10 mouse cellular contexts compared by ENCODE assay signal in the genomic region with DNA sequence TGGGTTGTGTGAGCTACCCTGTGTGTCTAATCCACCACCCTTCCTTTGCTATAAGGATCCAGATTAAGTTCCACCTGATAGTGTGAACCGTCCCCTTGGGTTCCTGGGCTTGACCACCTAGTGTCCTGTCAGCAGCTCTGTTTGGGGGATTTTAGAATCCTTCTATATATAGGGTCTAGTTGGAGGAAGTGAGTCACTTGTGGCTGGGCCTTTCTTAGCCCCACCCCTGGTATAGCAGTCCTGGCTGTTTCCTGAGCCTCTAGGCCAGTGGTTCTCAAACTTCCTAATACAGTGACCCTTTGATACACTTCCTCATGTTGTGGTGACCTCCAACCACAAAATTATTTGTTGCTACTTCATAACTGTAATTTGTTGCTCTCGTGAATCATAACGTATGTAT.
DNase-seq lines count a peak whose midpoint lies in the region; ATAC-seq and TF ChIP-seq lines count a peak whose summit lies in the region.
"Had no signal": no experiment of that assay in that cellular context is flagged by ENCODE, and none has a peak within 500 bp of the region (broad histone marks: within the 10 kb centered on the region; RNA-seq: fewer than 3 reads in every experiment).

No protein-coding gene starts in this region.

- H3K36me3 ChIP-seq in lung, postnatal 0 days (ENCODE audit: insufficient read depth, low read length), result no peaks in the 10 kb centered on the region
- H3K36me3 ChIP-seq in limb, embryonic 12.5 days, result no peaks in the 10 kb centered on the region
- no peaks in the 10 kb centered on the region for H3K36me3 ChIP-seq in small intestine, adult 2 months (ENCODE audit: control insufficient read depth, insufficient read depth, low read length)
- H3K36me3 ChIP-seq: forebrain, embryonic 12.5 days had no signal

- no peak overlapping the region for H3K4me3 ChIP-seq in lung, postnatal 0 days (ENCODE audit: low read depth, low read length)
- no peak overlapping the region for H3K4me3 ChIP-seq in lung, adult 2 months (replicated peaks; ENCODE audit: extremely low read depth, low read depth, low read length)
- no peak overlapping the region for H3K4me3 ChIP-seq in limb, embryonic 12.5 days (replicated peaks)
- H3K4me3 ChIP-seq in small intestine, adult 2 months (ENCODE audit: low read depth, low read length), result no peak overlapping the region
- H3K4me3 ChIP-seq: forebrain, embryonic 12.5 days had no signal

- DNase-seq in heart, adult 11 months, result peak; percentile 97
- no peak for DNase-seq in heart, postnatal 4 days
- peak; percentile 72 for DNase-seq in lung, postnatal 0 days (ENCODE audit: low spot score)
- DNase-seq in lung, adult 2 months, result no peak
- no peak for DNase-seq in frontal cortex, adult 2 months (ENCODE audit: extremely low spot score in 1 of 2, low spot score in 1 of 2)
- no peak for DNase-seq in gastrocnemius, adult 18-20 months (ENCODE audit: low spot score)
- DNase-seq: cerebellum, adult 8-10 months had no signal

- no peak overlapping the region for H3K27ac ChIP-seq in lung, postnatal 0 days (ENCODE audit: low read length)
- H3K27ac ChIP-seq in limb, embryonic 12.5 days, result 0 out of 2 replicates have a peak overlapping the region, but pooled peaks have one; percentile 13
- H3K27ac ChIP-seq in small intestine, adult 2 months (ENCODE audit: insufficient read depth, low read depth, low read length), result peak overlapping the region; percentile 52
- H3K27ac ChIP-seq: forebrain, embryonic 12.5 days had no signal

- 61% methylated on average over 3 of the region's 3 CpGs for WGBS in lung, postnatal 0 days
- WGBS in lung, adult 2 months, result 70% methylated on average over 3 of the region's 3 CpGs
- 82% methylated on average over 3 of the region's 3 CpGs for WGBS in limb, embryonic 12.5 days
- 67% methylated on average over 3 of the region's 3 CpGs for WGBS in small intestine, adult 2 months

- ATAC-seq in lung, postnatal 0 days, result peak; percentile 47; the same call in 1 of the 2 replicates
- no peak for ATAC-seq in limb, embryonic 12.5 days (ENCODE audit: insufficient number of reproducible peaks, insufficient read depth, low FRiP score, low TSS enrichment, low read depth)

- H3K9me3 ChIP-seq in lung, postnatal 0 days (ENCODE audit: low read length), result no peaks in the 10 kb centered on the region
- H3K9me3 ChIP-seq in limb, embryonic 12.5 days, result no peaks in the 10 kb centered on the region
- H3K9me3 ChIP-seq: forebrain, embryonic 12.5 days had no signal

- TF ChIP-seq EP300 in lung, postnatal 0 days (IDR thresholded peaks at IDR 0.05), result no peak

- no peak overlapping the region for H3K9ac ChIP-seq in lung, postnatal 0 days (replicated peaks; ENCODE audit: low read depth)
- no peak overlapping the region for H3K9ac ChIP-seq in limb, embryonic 12.5 days (replicated peaks)
- H3K9ac ChIP-seq: forebrain, embryonic 12.5 days had no signal

- no peaks in the 10 kb centered on the region for H3K27me3 ChIP-seq in lung, postnatal 0 days (replicated peaks; ENCODE audit: insufficient read depth, low read length)
- H3K27me3 ChIP-seq in limb, embryonic 12.5 days, result no peaks in the 10 kb centered on the region; the same call in 1 of the 2 replicates
- no peaks in the 10 kb centered on the region for H3K27me3 ChIP-seq in small intestine, adult 2 months (ENCODE audit: control insufficient read depth, insufficient read depth, low read length)

- no peak for TF ChIP-seq CTCF in lung, postnatal 0 days (IDR thresholded peaks at IDR 0.05)
- no peak for TF ChIP-seq CTCF in lung, adult 2 months (IDR thresholded peaks at IDR 0.05; ENCODE audit: insufficient read depth, low read length)
- TF ChIP-seq CTCF in small intestine, adult 2 months (IDR thresholded peaks at IDR 0.05; ENCODE audit: extremely low read depth, insufficient read length, insufficient replicate concordance, low read depth, low read length), result no peak

- no peak for TF ChIP-seq POLR2A in lung, adult 2 months (IDR thresholded peaks at IDR 0.05; ENCODE audit: borderline replicate concordance, extremely low read depth, low read depth, low read length)
- TF ChIP-seq POLR2A in small intestine, adult 2 months (IDR thresholded peaks at IDR 0.05; ENCODE audit: low read depth, low read length), result no peak

- H3K4me1 ChIP-seq in lung, postnatal 0 days (ENCODE audit: insufficient read depth, low read depth, low read length), result peaks cover 5% of the 10 kb centered on the region; the same call in 1 of the 2 replicates
- H3K4me1 ChIP-seq in lung, adult 2 months (ENCODE audit: control insufficient read depth, insufficient read depth, low read length), result peaks cover 4% of the 10 kb centered on the region
- H3K4me1 ChIP-seq in limb, embryonic 12.5 days (replicated peaks), result peaks cover 61% of the 10 kb centered on the region
- H3K4me1 ChIP-seq in small intestine, adult 2 months (ENCODE audit: control insufficient read depth, insufficient read depth, insufficient read length, low read length), result peaks cover 6% of the 10 kb centered on the region

- no peak overlapping the region for H3K4me2 ChIP-seq in lung, postnatal 0 days (replicated peaks; ENCODE audit: low read depth, low read length)
- H3K4me2 ChIP-seq in limb, embryonic 12.5 days, result no peak overlapping the region
- H3K4me2 ChIP-seq: forebrain, embryonic 12.5 days had no signal

Comparison
In these comparisons a context has a peak if more than half of its experiments do, and no peak if none do; other contexts are left out.
1. DNase-seq: peak in heart, adult 11 months (single experiment) and lung, postnatal 0 days (single experiment); none in heart, postnatal 4 days (single experiment), lung, adult 2 months (single experiment), frontal cortex, adult 2 months (0 of 2) and gastrocnemius, adult 18-20 months (single experiment).